Comparison of ENCODE assay signal across 17 mouse cellular contexts in genomic region chr8:110454466-110454865, GRCm38 (mm10).
DNase-seq lines count a peak whose midpoint lies in the region; ATAC-seq lines count a peak whose summit lies in the region.
"Had no signal": no experiment of that assay in that cellular context is flagged by ENCODE, and none has a peak within 500 bp of the region (broad histone marks: within the 10 kb centered on the region; RNA-seq: fewer than 3 reads in every experiment).

No protein-coding gene starts in this region.

- ATAC-seq in kidney, embryonic 14.5 days (ENCODE audit: low FRiP score, low TSS enrichment) = no peak
- ATAC-seq: forebrain, embryonic 16.5 days had no signal

- 55% methylated on average over 4 of the region's 4 CpGs for WGBS in kidney, embryonic 14.5 days

- no peak overlapping the region for H3K4me2 ChIP-seq in kidney, embryonic 14.5 days (replicated peaks; ENCODE audit: low read depth, low read length)
- H3K4me2 ChIP-seq: embryonic facial prominence, embryonic 13.5 days; forebrain, embryonic 12.5 days; heart, embryonic 12.5 days; hindbrain, embryonic 14.5 days had no signal

- no peaks in the 10 kb centered on the region for H3K36me3 ChIP-seq in kidney, embryonic 14.5 days (ENCODE audit: control insufficient read depth, insufficient read depth, low read length)
- H3K36me3 ChIP-seq: embryonic facial prominence, embryonic 13.5 days; forebrain, embryonic 12.5 days; heart, embryonic 12.5 days; hindbrain, embryonic 10.5 days had no signal

- H3K27me3 ChIP-seq in kidney, embryonic 14.5 days (ENCODE audit: control insufficient read depth, insufficient read depth, low read length) = no peaks in the 10 kb centered on the region
- H3K27me3 ChIP-seq: embryonic facial prominence, embryonic 13.5 days; forebrain, embryonic 12.5 days; heart, embryonic 12.5 days had no signal

- no peak overlapping the region for H3K27ac ChIP-seq in kidney, embryonic 14.5 days (ENCODE audit: low read depth, low read length)
- H3K27ac ChIP-seq: embryonic facial prominence, embryonic 13.5 days; forebrain, embryonic 12.5 days; hindbrain, embryonic 10.5 days; hindbrain, embryonic 14.5 days had no signal

- no peak overlapping the region for H3K9ac ChIP-seq in kidney, embryonic 14.5 days (ENCODE audit: low read depth, low read length)
- H3K9ac ChIP-seq: embryonic facial prominence, embryonic 13.5 days; forebrain, embryonic 12.5 days; heart, embryonic 12.5 days; hindbrain, embryonic 14.5 days had no signal

- H3K4me1 ChIP-seq in kidney, embryonic 14.5 days (ENCODE audit: control insufficient read depth, insufficient read depth, low read length) = no peaks in the 10 kb centered on the region
- H3K4me1 ChIP-seq: embryonic facial prominence, embryonic 13.5 days; forebrain, embryonic 12.5 days; heart, embryonic 12.5 days; hindbrain, embryonic 10.5 days had no signal

- DNase-seq in adrenal gland, postnatal 14 days = peak; percentile 42
- no peak for DNase-seq in adrenal gland, postnatal 4 days (ENCODE audit: low spot score in 2 of 2)
- DNase-seq in kidney, adult 18-20 months = peak; percentile 12
- peak; percentile 40 for DNase-seq in left cerebral cortex, postnatal 4 days
- DNase-seq in left cerebral cortex, postnatal 25 days (ENCODE audit: low spot score in 2 of 2) = no peak
- DNase-seq in kidney, postnatal 4 days = peak; percentile 8 to 32
- DNase-seq in heart, adult 18-20 months = no peak
- DNase-seq: cerebellum, adult 2 months; cerebellum, postnatal 36 days; gastrocnemius, postnatal 14 days had no signal

- intact Hi-C loops in left cerebral cortex, postnatal 4 days (cut with DNase I) = no loop called here
- intact Hi-C loops in left cerebral cortex, postnatal 25 days (cut with DNase I) = no loop called here

- H3K4me3 ChIP-seq in kidney, embryonic 14.5 days (ENCODE audit: low read length) = no peak overlapping the region
- H3K4me3 ChIP-seq: embryonic facial prominence, embryonic 13.5 days; forebrain, embryonic 12.5 days; heart, embryonic 12.5 days; hindbrain, embryonic 10.5 days had no signal

- H3K9me3 ChIP-seq in kidney, embryonic 14.5 days (ENCODE audit: control insufficient read depth, low read length) = no peaks in the 10 kb centered on the region
- H3K9me3 ChIP-seq: embryonic facial prominence, embryonic 13.5 days; forebrain, embryonic 12.5 days; heart, embryonic 12.5 days; hindbrain, embryonic 10.5 days had no signal

Comparison
In these comparisons a context has a peak if more than half of its experiments do, and no peak if none do; other contexts are left out.
1. DNase-seq: peak in adrenal gland, postnatal 14 days (single experiment), kidney, adult 18-20 months (single experiment), left cerebral cortex, postnatal 4 days (single experiment) and kidney, postnatal 4 days (2 of 2); none in adrenal gland, postnatal 4 days (0 of 2), left cerebral cortex, postnatal 25 days (0 of 2) and heart, adult 18-20 months (0 of 2).